Mouse (Mus musculus): Measurements from ENCODE around the gene Pgam5.
A peak's percentile ranks its signal among the peaks of the same experiment; 100 is the strongest.

The Pgam5 gene

DNA sequence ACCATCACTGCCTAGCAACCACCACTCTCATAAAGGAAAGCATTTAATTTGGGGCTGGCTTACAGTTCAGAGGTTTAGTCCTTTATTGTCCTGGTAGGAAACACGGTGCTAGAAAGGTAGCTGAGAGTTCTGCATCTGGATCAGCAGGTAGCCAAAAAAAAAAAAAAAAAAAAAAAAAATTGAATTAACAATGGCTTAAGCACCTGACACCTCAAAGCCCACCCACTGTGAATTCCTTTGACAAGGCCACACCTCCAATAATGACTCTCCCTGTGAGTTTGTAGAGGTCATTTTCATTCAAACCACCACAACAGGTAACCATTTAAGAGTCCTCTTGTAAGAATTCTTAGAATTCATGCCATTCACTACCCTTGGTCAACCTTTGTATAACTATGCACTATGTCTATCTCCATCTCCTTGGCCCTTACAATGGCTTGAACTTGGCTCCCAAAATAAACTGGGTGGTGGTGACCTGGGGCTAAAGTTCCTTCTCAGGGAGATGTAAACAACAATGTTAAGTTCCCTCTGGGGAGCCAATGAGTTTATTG lies 42.3 kb downstream of the Pgam5 start:
- DNase-seq = no peak

DNA sequence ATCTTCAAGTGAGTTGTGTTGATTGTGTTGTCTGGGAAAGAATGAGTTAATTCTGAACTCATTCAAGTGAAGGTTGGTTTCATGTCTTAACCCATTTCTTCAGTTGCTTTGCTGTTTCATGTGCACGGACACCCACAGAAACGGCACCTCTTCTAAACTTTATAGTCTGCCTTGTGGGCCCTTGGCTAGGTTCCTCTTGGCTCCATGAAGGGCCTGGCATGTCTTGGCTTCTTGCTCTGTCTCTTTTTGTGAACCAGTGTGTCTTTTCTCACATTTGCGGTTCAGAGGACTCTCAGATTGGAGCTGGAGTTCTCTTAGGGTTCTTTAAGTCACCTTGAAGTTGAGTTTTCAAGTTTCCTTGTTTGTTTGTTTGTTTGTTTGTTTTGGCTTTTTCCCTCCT lies 44.7 kb downstream of the Pgam5 start:
- DNase-seq = no peak

DNA sequence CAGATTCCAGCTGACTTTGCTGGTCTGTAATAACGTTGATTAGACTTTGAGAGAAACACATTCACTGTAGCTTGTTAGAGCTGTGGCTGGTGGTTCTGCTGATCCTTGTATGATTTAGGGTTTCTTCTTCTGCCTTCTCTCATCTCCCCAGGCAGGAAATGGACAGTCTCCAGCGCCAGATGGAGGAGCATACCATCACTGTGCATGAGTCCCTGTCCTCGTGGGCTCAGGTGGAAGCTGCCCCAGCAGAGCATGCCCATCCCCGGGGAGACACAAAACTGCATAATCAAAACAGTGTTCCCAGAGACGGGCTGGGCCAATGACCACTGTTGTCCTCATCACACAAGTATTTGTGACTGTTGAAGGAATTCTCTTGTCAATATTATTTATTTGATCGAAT lies 47.0 kb downstream of the Pgam5 start:
- DNase-seq = no peak

DNA sequence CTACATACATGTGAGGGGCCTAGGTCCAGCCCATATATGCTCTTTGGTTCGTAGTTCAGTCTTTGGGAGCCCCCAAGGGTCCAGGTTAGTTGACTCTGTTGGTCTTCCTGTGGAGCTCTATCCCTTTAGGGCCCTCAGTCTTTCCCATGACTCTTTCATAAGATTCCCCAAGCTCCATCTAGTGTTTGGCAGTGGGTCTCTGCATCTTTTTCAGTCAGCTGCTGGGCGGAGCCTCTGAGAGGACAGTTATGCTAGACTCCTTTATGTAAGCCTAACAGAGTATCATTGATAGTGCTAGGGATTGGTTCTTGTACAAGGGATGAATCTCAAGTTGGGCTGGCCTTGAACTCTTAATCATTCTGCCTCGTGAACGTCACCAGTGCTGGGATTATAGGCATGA lies 49.4 kb downstream of the Pgam5 start:
- no peak for DNase-seq

DNA sequence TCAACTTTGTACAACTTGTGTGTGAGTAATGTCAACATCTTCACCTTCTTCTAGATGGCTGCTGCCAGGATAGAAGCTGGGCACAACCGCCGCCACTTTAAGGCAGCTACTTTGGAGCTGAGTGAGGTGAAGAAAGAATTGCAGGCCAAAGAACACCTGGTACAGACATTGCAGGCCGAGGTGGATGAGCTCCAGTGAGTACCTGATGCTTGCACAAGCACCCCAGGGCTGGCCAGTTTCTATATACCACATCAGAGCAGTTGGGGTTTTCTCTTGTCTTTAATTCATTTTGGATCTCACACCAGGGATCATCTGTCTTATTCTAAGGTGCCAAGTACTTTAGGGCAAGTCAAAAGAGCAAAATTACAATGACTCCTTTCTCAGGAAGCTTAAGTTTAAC lies 52.9 kb downstream of the Pgam5 start:
- no peak for DNase-seq

DNA sequence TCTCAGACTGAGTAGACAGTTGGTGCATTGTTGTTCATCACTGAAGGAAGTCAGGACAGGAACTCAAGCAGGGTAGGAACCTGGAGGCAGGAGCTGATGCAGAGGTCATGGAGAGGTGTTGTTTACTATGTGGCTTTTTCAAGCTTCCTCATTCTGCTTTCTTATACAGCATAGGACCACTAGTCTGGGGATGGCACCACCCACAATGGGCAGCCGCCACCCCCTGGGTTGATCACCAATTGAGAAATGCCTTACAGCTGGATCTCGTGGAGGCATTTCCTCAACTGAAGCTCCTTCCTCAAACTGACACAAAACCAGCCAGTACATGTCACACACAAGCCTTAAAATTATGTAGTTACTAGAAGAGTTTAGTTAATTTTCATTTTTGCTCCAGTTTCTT lies 58.4 kb downstream of the Pgam5 start:
- DNase-seq = peak; percentile 15

All from lung, postnatal 36 days (tissue).